Mouse (Mus musculus) duodenum, adult 2 months (tissue): ENCODE data around the gene Pramef8. TPM values are rescaled to one million over a fixed set of nuclear protein-coding genes. Genes with fewer than 3 reads are reported as not detected.

Experiments
- polyA plus RNA-seq: library from polyadenylated mRNA; depleted of rRNA; stranded (reverse); fragments of >200 nt; gene quantifications from 2 replicates; pipeline ENCODE4 v1.2.3, GENCODE M21; 2012; ENCODE audit warnings: low replicate concordance; rRNA removed

Gene Pramef8
- polyA plus RNA-seq: 2.2 and 3.1 TPM in 2 replicates

DNA sequence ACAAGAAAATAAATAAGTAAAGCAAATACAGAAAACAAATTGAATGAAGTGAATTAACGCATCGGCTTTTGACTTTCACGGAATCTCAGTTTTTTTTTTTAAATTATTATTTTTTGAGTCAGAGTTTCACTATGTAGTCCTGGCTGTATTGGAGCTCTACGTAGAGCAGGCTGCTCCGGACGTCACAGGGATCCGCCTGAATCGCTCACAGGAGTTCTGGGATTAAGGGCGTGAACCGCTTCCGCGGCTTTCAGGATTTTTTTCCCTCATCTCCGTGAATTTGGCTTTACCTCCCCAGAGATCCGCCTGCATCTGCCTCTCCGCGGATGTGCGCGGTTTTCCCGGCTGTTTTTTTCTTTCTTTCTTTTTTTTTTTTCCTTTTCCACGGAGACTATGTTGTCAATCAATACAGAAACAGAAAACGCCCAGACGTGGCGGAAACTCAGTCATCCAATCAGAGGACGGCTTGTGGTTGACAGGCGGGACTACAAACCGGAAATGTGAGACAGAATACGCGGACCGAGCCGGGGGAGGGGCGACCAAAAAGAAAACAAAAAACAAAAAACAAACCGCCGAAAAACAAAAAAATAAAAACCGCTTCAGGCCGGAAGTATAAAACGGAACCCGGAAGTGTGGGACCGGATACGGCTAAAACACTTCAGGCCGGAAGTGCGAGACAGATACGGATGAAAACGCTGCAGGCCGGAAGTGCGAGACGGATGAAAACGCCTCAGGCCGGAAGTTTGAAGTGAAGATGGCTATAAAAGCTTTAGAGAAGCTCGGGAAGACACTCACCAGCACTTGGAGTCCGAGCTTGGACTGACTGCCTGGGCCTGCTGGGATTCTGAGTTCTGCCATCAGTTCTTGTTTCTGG is at the start of gene Pramef8:
Gene Pramef8 (plus strand): TSS at position 208 of the 874 bp plus-strand sequence.

DNA sequence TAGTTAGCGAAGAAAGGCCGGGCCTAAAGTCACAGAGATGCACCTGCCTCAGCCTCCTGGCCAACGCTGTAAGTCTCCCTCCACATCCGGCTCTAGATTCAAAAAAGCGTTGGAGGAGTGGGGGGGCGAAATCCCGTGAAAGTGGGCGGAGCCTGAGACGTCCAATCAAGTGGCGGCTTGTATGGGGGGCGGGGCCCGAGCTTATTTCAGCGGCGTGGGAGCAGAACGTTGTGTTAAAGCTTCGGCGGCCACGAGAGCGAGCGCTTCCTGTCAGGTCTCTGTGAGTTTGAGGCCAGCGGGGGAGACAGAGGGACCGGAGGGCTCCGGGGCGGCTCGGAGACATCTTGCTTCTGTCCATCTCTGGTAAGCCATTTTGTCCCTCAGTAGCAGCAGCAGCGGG is 18.0 kb upstream of the Pramef8 start, which contains the start of gene Pramel1:
Gene Pramel1 (plus strand): TSS at position 248 of the 400 bp plus-strand sequence.

DNA sequence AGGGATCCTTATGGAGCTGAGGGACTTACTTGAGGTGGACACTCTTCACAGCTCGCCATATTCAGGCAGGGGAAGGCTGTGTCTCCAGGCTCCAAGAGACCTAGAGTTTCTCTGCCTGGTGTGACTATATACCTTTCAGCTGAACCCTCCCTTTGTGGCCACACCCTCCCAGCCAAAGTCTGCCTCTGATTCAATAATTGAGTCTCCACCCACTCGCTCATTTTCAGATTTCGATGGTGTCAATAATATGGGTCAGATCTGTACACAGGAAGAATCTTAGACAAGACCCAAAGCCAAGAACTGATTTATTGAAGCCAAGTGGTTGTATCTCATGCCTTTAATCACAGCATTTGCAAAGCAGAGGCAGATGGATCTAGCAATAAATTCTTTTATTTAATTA is 38.0 kb downstream of the Pramef8 start, which contains the start of gene Oog4:
Gene Oog4 (minus strand): TSS at position 101 of the 400 bp plus-strand sequence.

Other genes with a start within 250 kb of the Pramef8 start
- gene Prdm2, start 199.4 kb upstream of the Pramef8 start, polyA plus RNA-seq: 4.8 and 5.8 TPM in 2 replicates
- 0.77 and 1.6 TPM in 2 replicates for gene Pdpn, start 112.9 kb upstream of the Pramef8 start, polyA plus RNA-seq
- not detected in 2 replicates for gene Lrrc38, start 62.7 kb upstream of the Pramef8 start, polyA plus RNA-seq
- gene Pramel1, start 18.0 kb upstream of the Pramef8 start, polyA plus RNA-seq: not detected in 2 replicates
- gene Oog4, start 37.9 kb downstream of the Pramef8 start, polyA plus RNA-seq: not detected in 2 replicates
- not detected in 2 replicates for gene Gm13043, start 98.9 kb downstream of the Pramef8 start, polyA plus RNA-seq
- gene Gm13040, start 123.5 kb downstream of the Pramef8 start, polyA plus RNA-seq: not detected in 2 replicates
- gene BC080695, start 139.3 kb downstream of the Pramef8 start, polyA plus RNA-seq: not detected in 2 replicates
- gene Gm13057, start 139.3 kb downstream of the Pramef8 start, polyA plus RNA-seq: not detected in 2 replicates
- not detected in 2 replicates for gene Gm13083, start 202.6 kb downstream of the Pramef8 start, polyA plus RNA-seq
- gene Gm13088, start 244.8 kb downstream of the Pramef8 start, polyA plus RNA-seq: not detected in 2 replicates